Mouse (Mus musculus) natural killer cell, adult 2 months (primary cell): ENCODE measurements around the gene Kirrel3.

Source experiments
- DNase-seq, 2 experiments: peaks; one replicate each; pipeline ENCODE4 v3.0.0; 2022; ENCODE audit warnings: low spot score in 2 of 2

The Kirrel3 gene

GRCm38 (mm10) chr9:34689375-34689774 is 203.7 kb downstream of the Kirrel3 start:
- DNase-seq, result no peak

- DNase-seq, result no peak
Observed at GRCm38 (mm10) chr9:34695646-34696045, 210.0 kb downstream of the Kirrel3 start.

- no peak for DNase-seq
Observed at GRCm38 (mm10) chr9:34703547-34704300, 218.0 kb downstream of the Kirrel3 start.

- DNase-seq, result no peak
Observed at GRCm38 (mm10) chr9:34704357-34704756, 218.7 kb downstream of the Kirrel3 start.

GRCm38 (mm10) chr9:34706350-34706873 is 220.7 kb downstream of the Kirrel3 start:
- no peak for DNase-seq

- no peak for DNase-seq
Observed at GRCm38 (mm10) chr9:34708691-34709090, 223.0 kb downstream of the Kirrel3 start.

- DNase-seq, result no peak
Observed at GRCm38 (mm10) chr9:34711996-34712395, 226.3 kb downstream of the Kirrel3 start.

- no peak for DNase-seq
Observed at GRCm38 (mm10) chr9:34712996-34713395, 227.3 kb downstream of the Kirrel3 start.

GRCm38 (mm10) chr9:34713462-34713926 is 227.8 kb downstream of the Kirrel3 start:
- no peak for DNase-seq

- DNase-seq, result no peak
Observed at GRCm38 (mm10) chr9:34714996-34715619, 229.4 kb downstream of the Kirrel3 start.

- no peak for DNase-seq
Observed at GRCm38 (mm10) chr9:34716476-34716875, 230.8 kb downstream of the Kirrel3 start.

- no peak for DNase-seq
Observed at GRCm38 (mm10) chr9:34721478-34722197, 235.9 kb downstream of the Kirrel3 start.

GRCm38 (mm10) chr9:34722198-34722550 is 236.5 kb downstream of the Kirrel3 start:
- DNase-seq, result no peak

GRCm38 (mm10) chr9:34732507-34732906 is 246.8 kb downstream of the Kirrel3 start:
- DNase-seq, result no peak

- no peak for DNase-seq
Observed at GRCm38 (mm10) chr9:34733579-34733978, 247.9 kb downstream of the Kirrel3 start.

- DNase-seq, result no peak
Observed at GRCm38 (mm10) chr9:34734991-34735390, 249.3 kb downstream of the Kirrel3 start.

- no peak for DNase-seq
Observed at GRCm38 (mm10) chr9:34739431-34739830, 253.7 kb downstream of the Kirrel3 start.

- DNase-seq, result no peak
Observed at GRCm38 (mm10) chr9:34740814-34741213, 255.1 kb downstream of the Kirrel3 start.

- DNase-seq, result no peak
Observed at GRCm38 (mm10) chr9:34748003-34748402, 262.3 kb downstream of the Kirrel3 start.

GRCm38 (mm10) chr9:34749161-34749560 is 263.5 kb downstream of the Kirrel3 start:
- DNase-seq, result no peak

- DNase-seq, result no peak
Observed at GRCm38 (mm10) chr9:34749877-34750276, 264.2 kb downstream of the Kirrel3 start.

GRCm38 (mm10) chr9:34750887-34751286 is 265.2 kb downstream of the Kirrel3 start:
- no peak for DNase-seq
